8 mouse cellular contexts compared by ENCODE assay signal in genomic region chr17:26620786-26621766, GRCm38 (mm10). TPM values are rescaled to one million over a fixed set of nuclear protein-coding genes. Genes with fewer than 3 reads are reported as not detected.
DNase-seq lines count a peak whose midpoint lies in the region; ATAC-seq and TF ChIP-seq lines count a peak whose summit lies in the region.

No protein-coding gene starts in this region.

- intact Hi-C loops in heart, postnatal 10 days (cut with DNase I), result loop anchor here (2.0 to 5.0 kb wide), 2 partner anchors 36 to 114 kb away; no protein-coding TSS in a partner anchor

- H3K27me3 ChIP-seq in Patski, result no peaks in the 10 kb centered on the region

- DNase-seq in layer of hippocampus, adult 2 months (ENCODE audit: low spot score in 2 of 2), result no peak
- no peak for DNase-seq in layer of hippocampus, postnatal 25 days (ENCODE audit: extremely low spot score in 1 of 2, low spot score in 1 of 2)
- DNase-seq in Patski (ENCODE audit: low read depth, low spot score), result peak; percentile 95
- DNase-seq in cerebellum, postnatal 36 days, result peak; percentile 84 to 87
- peak; percentile 71 to 79 for DNase-seq in heart, postnatal 10 days
- DNase-seq in lung, adult 18-20 months, result peak; percentile 85 to 92
- no peak for DNase-seq in thymus, postnatal 14 days

- CTCF ChIA-PET in Patski (lab: Charles Lee), result interaction anchor here (1.1 to 1.6 kb wide), 8 partner anchors 11 to 118 kb away, joined by 3 to 5 read pairs (median 3); no protein-coding TSS in a partner anchor

- in situ Hi-C loops in Patski (cut with MboI; ENCODE audit: low pct_unique_long_range_greater_than_20kb), result no loop called here

- POLR2A ChIA-PET in Patski (lab: Charles Lee), result interaction anchor here (0.5 to 7.3 kb wide), 6 partner anchors 10 to 568 kb away, joined by 3 to 58 read pairs (median 4); no protein-coding TSS in a partner anchor

- H3K27ac ChIP-seq in layer of hippocampus, adult 2 months, result peak overlapping the region; percentile 81

- TF ChIP-seq CTCF in layer of hippocampus, adult 2 months (conservative IDR thresholded peaks at IDR 0.05), result no peak
- no peak for TF ChIP-seq CTCF in Patski (IDR thresholded peaks at IDR 0.05)

- no peak overlapping the region for H3K4me3 ChIP-seq in layer of hippocampus, adult 2 months

- ATAC-seq in Patski, result peak; percentile 66
- ATAC-seq in monocyte, adult 5-6 weeks (replicated peaks; ENCODE audit: insufficient number of reproducible peaks, low FRiP score, low TSS enrichment, poor library complexity, severe bottlenecking), result no peak

RNA-seq across cellular contexts. Expression of gene Atp6v0e, which starts 42.0 kb away (rescaled TPM):
- 10 to 100 TPM; 47.0 to 56.7 TPM for total RNA-seq in layer of hippocampus, adult 2 months (2021)
- 10 to 100 TPM; 42.8 to 55.1 TPM for total RNA-seq in layer of hippocampus, postnatal 25 days (2021)
- 305 TPM for polyA plus RNA-seq in Patski (2021)
- 10 to 100 TPM; 87.1 to 87.8 TPM for total RNA-seq in heart, postnatal 10 days (2021)
- 314 to 369 TPM (median 315 TPM) in 3 replicates for total RNA-seq in monocyte, adult 5-6 weeks (2017)

RNA-seq across cellular contexts. Expression of gene Dusp1, which starts 59.1 kb away (rescaled TPM):
- total RNA-seq in layer of hippocampus, adult 2 months (2021), result 10 to 100 TPM; 14.9 to 20.9 TPM
- 10 to 100 TPM; 14.7 to 18.3 TPM for total RNA-seq in layer of hippocampus, postnatal 25 days (2021)
- polyA plus RNA-seq in Patski (2021), result 465 TPM
- total RNA-seq in heart, postnatal 10 days (2021), result 100 to 1,000 TPM in 1 of 2 experiments, 10 to 100 TPM in 1; 60.1 to 100 TPM
- total RNA-seq in monocyte, adult 5-6 weeks (2017), result 146 to 413 TPM (median 198 TPM) in 3 replicates

RNA-seq across cellular contexts. Expression of gene Ergic1, which starts 59.8 kb away (rescaled TPM):
- 100 to 1,000 TPM; 121 to 124 TPM for total RNA-seq in layer of hippocampus, adult 2 months (2021)
- 100 to 1,000 TPM; 114 to 118 TPM for total RNA-seq in layer of hippocampus, postnatal 25 days (2021)
- polyA plus RNA-seq in Patski (2021), result 287 TPM
- total RNA-seq in heart, postnatal 10 days (2021), result 10 to 100 TPM; 84.4 to 87.8 TPM
- total RNA-seq in monocyte, adult 5-6 weeks (2017), result 16.0 to 20.2 TPM (median 17.6 TPM) in 3 replicates

Comparison
In these comparisons a context has a peak if more than half of its experiments do, and no peak if none do; other contexts are left out.
1. DNase-seq: peak in Patski (single experiment), cerebellum, postnatal 36 days (2 of 2), heart, postnatal 10 days (2 of 2) and lung, adult 18-20 months (2 of 2); none in layer of hippocampus, adult 2 months (0 of 2), layer of hippocampus, postnatal 25 days (0 of 2) and thymus, postnatal 14 days (single experiment).